Mouse (Mus musculus) megakaryocyte progenitor cell, adult 5-6 weeks (primary cell): ENCODE results near the gene Pigp. TPM values are rescaled to one million over a fixed set of nuclear protein-coding genes. Genes with fewer than 3 reads are reported as not detected.
"Not testable (repeated sequence)": the region's sequence is repeated elsewhere in the genome, so short reads cannot be mapped to it uniquely, and the experiment has no call there.

ENCODE experiments used
- ATAC-seq: replicated peaks from 2 replicates; pipeline ENCODE4 v1.8.0; 2016; ENCODE audit warnings: mild to moderate bottlenecking, moderate TSS enrichment, inconsistent platforms; ENCODE audit not compliant: poor library complexity
- total RNA-seq, 2 experiments: library from RNA; stranded (forward) in 1 of 2; stranded (reverse) in 1 of 2; fragments of 157-497, 149-512 nt in 1 of 2; fragments of 200-1000 nt in 1 of 2; gene quantifications; 2 replicates each; pipeline versions ENCODE4 v1.2.3 to v1.2.4; 2015 to 2017

The Pigp gene
- total RNA-seq, 2 experiments from 2014 or later: 9.1 to 51.4 TPM

GRCm38 (mm10) chr16:94360578-94361350 lies 10.9 kb downstream of the Pigp start:
- ATAC-seq: no peak

- ATAC-seq: peak; percentile 67
Measured at GRCm38 (mm10) chr16:94358091-94358490, 13.6 kb downstream of the Pigp start.

GRCm38 (mm10) chr16:94356776-94357494 lies 14.7 kb downstream of the Pigp start:
- ATAC-seq: no peak

GRCm38 (mm10) chr16:94356046-94356445 lies 15.6 kb downstream of the Pigp start:
- no peak for ATAC-seq

GRCm38 (mm10) chr16:94354450-94354849 lies 17.2 kb downstream of the Pigp start:
- ATAC-seq: peak; percentile 76

- no peak for ATAC-seq
Measured at GRCm38 (mm10) chr16:94350287-94350677, 21.4 kb downstream of the Pigp start.

GRCm38 (mm10) chr16:94349588-94350286 lies 21.9 kb downstream of the Pigp start:
- peak; percentile 39 for ATAC-seq

GRCm38 (mm10) chr16:94348779-94349178 lies 22.9 kb downstream of the Pigp start:
- ATAC-seq: no peak

- peak; percentile 64 for ATAC-seq
Measured at GRCm38 (mm10) chr16:94347080-94347731, 24.4 kb downstream of the Pigp start.

- no peak for ATAC-seq
Measured at GRCm38 (mm10) chr16:94345733-94346132, 25.9 kb downstream of the Pigp start.

GRCm38 (mm10) chr16:94339164-94340160 lies 32.2 kb downstream of the Pigp start:
- not testable (repeated sequence) for ATAC-seq

GRCm38 (mm10) chr16:94335656-94336055 lies 36.0 kb downstream of the Pigp start:
- no peak for ATAC-seq

GRCm38 (mm10) chr16:94331886-94332252 lies 39.8 kb downstream of the Pigp start:
- ATAC-seq: peak; percentile 83

- 0 out of 2 replicates have a peak, but pooled peaks have one; percentile 2 for ATAC-seq
Measured at GRCm38 (mm10) chr16:94331233-94331885, 40.3 kb downstream of the Pigp start.

- ATAC-seq: no peak
Measured at GRCm38 (mm10) chr16:94330429-94330828, 41.2 kb downstream of the Pigp start.

- no peak for ATAC-seq
Measured at GRCm38 (mm10) chr16:94328881-94329867, 42.5 kb downstream of the Pigp start.

- peak; percentile 27; the same call in 1 of the 2 replicates for ATAC-seq
Measured at GRCm38 (mm10) chr16:94327781-94328711, 43.6 kb downstream of the Pigp start, which contains the start of gene Ripply3. TSS of gene Ripply3 (plus strand) at chr16:94328420.
